Mouse (Mus musculus): ENCODE measurements around the gene Chd4.
"Not testable (repeated sequence)": the region's sequence is repeated elsewhere in the genome, so short reads cannot be mapped to it uniquely, and the experiment has no call there.

Gene Chd4

DNA sequence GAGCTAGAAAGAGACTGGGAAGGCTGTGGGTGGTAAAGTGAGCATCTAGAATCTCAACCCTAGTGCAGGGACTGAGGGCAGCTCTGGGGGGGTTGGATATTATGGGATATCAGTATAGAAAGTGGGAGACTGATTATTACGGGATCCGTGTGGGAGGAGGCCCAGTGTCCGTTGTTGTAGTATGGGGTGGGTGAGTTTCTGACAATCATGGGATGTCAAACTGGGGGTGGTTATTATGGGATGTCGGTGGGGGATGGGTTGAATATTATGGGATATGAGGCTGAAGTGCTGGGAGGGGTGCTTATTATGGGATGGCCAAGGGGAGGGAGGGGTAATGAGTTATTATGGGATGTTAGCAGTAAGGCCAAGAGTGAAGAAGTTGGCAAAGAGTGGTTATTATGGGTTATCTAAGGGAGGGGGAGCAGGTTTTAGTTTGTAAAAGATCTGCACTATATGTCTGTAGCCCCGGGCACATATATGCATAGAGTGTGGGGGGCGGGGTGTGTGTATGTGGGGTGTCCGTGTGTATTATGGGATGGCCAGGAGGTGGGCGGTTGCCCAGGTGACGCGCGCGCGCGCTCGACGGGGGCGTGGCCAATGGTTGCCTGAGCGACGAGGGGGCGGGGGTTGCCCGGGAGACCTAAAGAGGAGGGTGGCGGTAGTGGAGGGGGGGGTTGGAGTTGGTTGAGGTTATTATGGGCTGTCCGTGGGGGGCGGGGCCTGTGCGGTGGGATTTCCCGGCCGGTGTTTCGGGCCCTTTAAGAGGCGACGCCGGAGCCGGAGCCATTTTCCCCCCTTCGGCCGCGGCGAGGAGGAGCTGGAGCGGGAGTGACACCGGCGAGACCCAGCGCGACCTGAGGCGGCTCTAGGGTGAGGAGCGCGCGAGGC, at the start of gene Chd4:
TSS of gene Chd4 (plus strand) at position 591 of the 888 bp plus-strand sequence.
- DNase-seq (ENCODE audit: low read depth, low spot score) = peak; percentile 90

DNA sequence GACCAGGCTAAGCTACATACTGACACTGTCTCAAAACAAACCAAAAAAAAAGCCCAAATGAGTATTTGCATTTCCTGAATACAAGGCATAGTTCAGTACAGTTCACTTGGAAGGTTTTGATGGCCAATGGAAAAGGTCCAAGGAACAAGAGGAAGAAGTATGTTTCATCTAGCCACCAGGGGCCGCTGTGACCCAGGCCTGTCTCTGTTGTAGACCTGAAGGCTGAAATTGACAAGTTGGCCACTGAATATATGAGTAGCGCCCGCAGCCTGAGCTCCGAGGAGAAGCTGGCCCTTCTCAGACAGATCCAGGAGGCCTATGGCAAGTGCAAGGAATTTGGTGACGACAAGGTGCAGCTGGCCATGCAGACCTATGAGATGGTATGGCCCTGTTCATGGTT, 49.1 kb upstream of the Chd4 start:
- peak; percentile 85 for DNase-seq (ENCODE audit: low read depth, low spot score)

DNA sequence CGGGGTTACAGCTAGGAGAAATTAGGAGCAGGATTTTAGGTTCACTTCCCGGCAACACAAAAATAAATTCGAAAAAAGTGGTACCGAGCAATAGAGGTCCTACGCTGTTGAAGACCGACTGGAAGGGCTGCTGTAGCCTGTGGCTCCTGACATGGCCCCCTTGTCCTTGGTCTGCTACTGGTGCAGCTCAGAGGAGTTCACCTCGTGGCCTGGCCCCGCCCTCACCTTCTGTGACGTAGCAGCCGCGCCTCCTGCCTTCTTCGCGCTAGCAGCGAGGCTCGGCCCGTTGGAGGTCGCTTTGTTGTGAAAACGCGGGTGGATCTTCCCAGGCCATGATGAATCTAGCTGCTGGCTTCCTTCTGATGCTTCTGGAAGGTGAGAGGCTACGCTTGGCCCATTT, 46.1 kb upstream of the Chd4 start, which contains the start of gene Acrbp:
TSS of gene Acrbp (plus strand) at position 12 of the 400 bp plus-strand sequence.
- DNase-seq (ENCODE audit: low read depth, low spot score) = no peak

DNA sequence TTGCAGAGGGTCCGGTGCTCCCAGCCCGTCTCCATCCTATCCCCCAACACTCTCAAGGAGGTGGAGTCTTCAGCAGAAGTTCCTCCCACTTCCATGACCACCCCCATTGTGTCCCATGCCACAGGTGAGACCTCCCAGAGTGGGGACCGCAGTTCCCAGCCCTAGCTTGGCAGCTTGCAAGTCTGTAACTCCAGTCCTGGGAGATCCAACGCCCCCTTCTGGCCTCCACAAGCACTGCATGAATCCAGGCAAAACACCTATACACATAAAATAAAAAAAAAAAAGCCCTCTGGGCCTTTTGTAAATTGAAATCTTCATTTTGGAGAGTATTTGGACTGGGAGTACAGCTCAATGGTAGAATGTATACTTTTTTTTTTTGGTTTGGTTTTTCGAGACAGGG, 44.5 kb upstream of the Chd4 start:
- peak; percentile 37 for DNase-seq (ENCODE audit: low read depth, low spot score)

DNA sequence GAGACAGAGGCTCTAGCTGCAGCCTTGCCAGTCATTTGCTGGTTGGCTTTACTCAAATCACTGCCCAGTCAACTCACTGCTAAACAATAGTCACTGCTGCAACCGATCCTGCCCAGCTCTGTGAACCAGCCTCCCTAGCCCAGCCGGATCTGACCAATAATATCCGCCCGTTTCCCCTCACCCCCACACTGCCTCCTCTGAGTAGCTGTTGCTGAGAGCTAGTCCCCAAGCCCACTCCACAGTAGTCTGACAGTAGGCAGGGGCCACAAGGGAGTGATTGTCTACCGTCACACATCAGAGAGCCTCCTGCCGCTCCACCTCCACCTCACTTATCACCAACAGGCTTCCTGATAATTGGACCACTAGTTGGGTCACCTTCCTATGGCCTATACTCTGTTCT, 34.3 kb upstream of the Chd4 start:
- DNase-seq (ENCODE audit: low read depth, low spot score) = no peak

DNA sequence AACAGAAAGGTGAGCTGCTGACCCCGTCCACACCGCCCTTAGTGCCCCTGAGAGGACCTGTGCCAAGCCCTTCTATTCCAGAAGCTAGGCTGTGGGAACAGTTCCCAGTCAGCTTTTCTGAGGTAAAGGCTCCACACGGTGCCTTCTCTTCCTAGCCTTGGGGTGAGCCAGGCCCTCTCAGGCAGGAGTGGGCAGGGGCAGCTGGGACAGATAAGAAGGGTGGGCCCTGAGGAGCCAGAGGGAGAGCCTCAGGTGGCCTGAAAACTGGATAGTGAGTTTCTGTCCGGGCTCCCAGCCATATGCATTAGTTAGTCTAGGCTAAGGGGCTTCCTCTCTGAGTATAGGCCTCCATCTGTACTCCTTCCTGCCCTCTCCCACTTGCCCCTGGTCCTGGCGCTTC, 33.3 kb upstream of the Chd4 start:
- DNase-seq (ENCODE audit: low read depth, low spot score) = no peak

DNA sequence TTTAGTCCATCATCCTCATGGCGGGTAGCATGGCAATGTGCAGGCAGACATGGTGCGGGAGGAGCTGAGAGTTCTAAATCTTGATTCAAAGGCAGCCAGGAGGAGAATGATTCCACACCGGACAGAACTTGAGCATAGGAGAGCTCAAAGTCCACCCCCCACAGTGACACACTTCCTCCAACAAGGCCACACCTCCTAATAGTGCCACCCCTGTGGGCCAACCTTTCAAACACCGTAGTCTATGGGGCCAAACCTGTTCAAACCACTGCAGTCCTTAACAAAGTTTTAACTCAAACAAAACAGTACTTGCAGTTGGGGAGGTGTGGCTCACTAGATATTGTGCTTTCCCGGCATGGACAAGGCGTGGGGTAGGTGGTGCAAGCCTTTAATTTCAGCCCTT, 31.9 kb upstream of the Chd4 start:
- no peak for DNase-seq (ENCODE audit: low read depth, low spot score)

DNA sequence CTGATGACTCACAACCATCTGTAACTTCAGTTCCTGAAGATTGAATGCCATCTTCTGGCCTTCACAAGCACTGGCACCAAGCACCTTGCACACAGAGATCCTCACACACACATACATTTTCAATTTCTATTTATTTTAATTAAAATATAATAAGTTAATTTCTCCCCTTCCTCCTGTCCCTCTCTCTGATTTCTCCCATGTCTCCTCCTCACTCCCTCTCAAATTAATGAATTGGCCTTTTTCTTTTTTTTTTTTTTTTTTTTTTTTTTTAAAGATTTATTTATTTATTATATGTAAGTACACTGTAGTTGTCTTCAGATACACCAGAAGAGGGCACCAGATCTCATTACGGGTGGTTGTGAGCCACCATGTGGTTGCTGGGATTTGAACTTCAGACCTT, 30.6 kb upstream of the Chd4 start:
- not testable (repeated sequence) for DNase-seq (ENCODE audit: low read depth, low spot score)

DNA sequence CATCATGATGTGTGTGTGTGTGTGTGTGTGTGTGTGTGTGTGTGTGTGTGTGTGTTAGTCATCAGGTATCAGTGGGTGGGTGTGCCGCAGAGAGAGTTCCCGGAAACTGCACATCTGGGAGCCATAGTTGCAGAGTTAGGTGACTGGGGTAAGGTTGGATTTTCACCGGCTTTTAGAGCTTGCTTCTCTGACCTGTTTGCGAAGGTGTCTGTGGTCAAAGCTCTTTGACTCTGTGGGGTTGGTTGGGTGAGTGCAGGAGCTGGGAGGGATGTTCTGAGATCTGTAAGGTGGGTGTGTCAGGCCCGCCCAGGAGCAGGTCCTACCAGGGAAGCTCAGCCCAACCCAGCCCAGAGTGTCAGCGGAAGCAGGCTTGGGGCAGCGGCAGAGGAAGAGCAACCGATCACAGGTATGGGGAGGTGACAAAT, 28.2 kb upstream of the Chd4 start, which contains the start of gene Lpar5:
TSS of gene Lpar5 (plus strand) at position 350 of the 425 bp plus-strand sequence.
- DNase-seq (ENCODE audit: low read depth, low spot score) = no peak

DNA sequence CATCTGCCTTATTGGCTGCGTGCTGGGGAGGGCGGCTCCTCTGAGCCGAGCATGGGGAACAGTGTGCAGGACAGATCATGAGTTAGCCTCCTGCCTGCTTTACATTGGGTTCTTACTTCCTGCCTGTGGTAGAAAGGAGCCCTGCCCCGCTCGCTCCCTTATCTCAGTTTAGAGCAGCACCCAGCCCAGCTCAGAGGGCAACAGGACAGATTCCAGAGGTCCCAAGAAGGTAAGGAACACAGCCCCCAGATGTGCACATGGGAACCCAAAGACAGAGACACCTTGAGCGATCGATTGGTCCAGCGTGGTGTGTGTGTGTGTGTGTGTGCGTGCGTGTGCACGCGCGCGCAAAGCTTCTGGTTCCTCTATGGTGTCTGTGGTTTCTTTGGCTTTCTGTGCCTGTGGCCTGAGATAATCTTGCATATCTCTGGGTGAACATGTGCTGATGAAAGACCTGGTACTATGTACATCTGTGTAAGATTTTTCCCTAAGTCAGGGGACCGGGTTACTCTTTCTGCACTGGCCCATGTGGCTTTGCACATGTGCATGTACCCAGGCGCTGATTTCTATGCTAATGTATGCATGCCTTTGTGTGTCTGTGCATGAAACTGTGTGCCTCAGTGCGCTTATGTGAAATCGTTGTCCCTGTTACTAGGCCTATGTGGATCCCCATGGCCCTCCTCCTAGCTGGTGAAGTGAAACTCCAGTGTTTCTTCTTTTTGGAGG, 24.4 kb upstream of the Chd4 start:
- DNase-seq (ENCODE audit: low read depth, low spot score) = no peak

DNA sequence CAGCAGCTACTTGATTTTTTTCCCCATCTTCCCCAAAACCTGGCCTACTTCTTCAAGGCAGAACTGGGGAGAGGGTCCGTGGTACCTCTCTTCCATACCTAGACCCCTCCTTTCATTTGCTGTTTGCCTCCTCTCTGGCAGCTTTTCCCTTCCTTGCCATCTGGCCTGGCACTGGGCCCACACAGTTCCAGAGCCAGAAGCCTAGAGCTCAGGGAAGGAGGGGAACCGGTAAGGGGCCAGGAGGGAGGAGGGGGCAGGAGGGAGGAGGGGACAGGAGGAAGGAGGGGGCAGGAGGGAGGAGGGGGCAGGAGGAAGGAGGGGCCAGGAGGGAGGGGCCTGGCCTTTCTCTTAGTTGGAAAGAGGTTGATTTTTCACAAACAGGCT, 23.9 kb upstream of the Chd4 start:
- DNase-seq (ENCODE audit: low read depth, low spot score) = no peak

DNA sequence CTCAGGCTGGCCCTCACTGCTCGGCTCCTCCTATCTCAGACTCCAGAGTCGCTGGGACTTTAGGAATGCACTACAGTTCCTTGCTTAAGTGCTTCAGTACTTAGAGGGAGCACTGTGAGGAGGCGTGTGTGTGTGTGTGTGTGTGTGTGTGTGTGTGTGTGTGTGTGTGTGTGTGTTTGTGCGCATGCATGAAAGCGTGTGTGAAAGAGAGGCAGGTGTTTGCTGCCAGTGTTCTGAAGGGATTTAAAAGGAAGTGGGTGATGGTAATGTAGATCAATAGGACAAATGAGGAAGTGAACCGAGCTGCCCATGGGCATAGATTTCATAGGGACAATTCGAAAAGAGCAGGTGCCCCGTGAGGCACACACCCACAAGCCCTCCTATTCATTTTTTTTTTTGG, 22.0 kb upstream of the Chd4 start:
- DNase-seq (ENCODE audit: low read depth, low spot score) = no peak

DNA sequence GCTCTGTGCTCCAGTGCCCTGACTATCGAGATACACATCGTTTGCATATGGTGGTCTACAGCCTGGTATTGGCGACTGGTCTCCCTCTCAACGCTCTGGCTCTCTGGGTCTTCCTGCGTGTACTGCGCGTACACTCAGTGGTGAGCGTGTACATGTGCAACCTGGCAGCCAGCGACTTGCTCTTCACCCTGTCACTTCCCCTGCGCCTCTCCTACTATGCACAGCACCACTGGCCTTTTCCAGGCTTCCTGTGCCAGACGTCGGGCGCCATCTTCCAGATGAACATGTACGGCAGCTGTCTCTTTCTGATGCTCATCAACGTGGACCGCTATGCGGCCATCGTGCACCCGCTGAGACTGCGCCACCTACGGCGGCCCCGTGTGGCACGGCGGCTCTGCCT, 14.4 kb upstream of the Chd4 start:
- DNase-seq (ENCODE audit: low read depth, low spot score) = no peak

DNA sequence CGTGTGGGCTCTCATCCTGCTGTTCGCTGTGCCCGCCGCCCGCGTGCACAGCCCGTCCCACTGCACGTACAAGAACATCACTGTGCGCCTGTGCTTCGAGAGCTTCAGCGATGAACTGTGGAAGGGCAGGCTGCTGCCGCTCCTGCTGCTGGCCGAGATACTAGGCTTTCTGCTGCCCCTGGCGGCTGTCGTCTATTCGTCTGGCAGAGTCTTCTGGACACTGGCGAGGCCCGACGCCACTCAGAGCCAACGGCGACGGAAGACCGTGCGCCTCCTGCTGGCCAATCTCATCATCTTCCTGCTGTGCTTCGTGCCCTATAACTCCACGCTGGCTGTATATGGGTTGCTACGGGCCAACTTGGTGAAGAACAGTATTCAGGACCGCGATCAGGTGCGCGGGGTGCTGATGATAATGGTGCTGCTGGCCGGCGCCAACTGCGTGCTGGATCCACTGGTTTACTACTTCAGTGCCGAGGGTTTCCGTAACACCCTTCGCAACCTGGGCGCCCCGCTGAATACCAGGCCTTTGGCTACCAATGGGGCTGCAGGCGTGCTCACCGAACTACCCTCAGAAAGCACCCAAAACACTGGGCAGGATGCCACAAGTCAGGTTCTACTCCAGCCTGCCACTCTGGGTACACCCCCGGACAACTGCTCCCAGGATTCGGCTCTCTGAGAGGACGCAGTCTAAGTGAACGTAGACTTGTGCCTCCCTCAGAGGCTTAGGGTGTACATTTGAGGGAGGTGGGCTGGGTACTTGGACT, 13.8 kb upstream of the Chd4 start:
- peak; percentile 97 for DNase-seq (ENCODE audit: low read depth, low spot score)

DNA sequence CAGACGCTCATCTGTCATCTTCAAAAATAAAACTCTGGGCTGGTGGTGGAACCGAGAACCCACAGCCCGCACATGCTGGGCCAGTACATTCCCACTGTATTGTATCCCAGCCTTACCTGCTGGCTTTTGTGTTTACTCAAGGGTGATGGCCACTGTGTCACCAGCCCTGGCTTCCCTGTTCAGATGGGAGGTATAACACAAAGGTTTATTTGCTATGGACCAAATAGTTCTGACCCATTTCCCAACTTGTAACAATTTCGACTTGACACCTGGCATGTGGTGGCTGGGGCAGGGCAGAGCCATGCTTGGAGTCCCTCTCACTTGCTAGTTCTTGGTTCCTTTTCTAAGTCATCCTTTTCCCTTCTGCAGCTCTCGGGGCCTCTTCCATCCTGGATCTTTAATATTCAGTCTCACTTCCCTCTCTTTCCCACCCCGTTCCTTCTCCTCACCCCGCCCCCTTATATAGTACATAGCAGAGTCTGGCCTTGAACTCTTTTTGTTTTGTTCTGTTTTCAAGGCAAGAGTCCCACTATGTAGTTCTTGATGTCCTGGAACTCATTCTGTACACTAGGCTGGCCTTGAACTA, 12.9 kb upstream of the Chd4 start:
- DNase-seq (ENCODE audit: low read depth, low spot score) = no peak

DNA sequence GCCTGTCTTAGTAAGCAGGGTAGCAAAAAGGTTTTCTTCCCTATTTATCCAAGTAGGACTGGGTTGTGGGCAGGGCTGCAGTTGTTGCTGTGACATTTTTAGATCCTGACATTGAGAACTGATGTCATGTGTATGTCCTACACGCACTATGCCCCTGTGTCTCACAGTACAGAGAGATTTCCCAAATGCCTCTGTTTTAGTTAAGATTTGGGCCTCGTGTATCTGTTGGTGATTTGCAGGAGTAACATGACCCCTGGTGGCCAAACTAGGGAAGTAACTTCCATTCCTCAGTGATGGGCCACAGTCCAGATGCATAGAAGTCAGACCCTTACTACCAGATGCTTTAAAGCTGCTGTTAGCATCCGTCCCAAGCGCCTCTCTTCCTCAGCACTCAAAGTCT, 11.4 kb upstream of the Chd4 start:
- DNase-seq (ENCODE audit: low read depth, low spot score) = peak; percentile 84

DNA sequence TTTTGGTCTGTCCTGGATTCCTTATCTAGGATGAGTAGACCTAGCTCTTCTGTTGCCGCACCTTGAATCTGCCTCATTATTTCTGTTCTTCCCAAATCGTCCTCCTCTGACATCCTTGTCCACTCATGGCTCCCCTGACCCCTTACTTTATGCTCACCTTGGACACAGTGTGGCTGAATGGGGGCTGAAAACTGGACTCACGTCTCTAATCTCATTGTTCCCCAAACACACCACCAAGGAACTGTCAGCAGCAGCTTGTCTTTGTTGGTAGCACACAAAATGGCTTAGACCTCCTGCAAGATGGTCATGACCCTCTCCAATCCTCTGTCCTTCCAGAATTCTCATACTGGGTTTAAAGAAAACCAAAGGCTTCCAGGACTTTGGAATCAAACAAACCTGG, 7.8 kb upstream of the Chd4 start:
- no peak for DNase-seq (ENCODE audit: low read depth, low spot score)

DNA sequence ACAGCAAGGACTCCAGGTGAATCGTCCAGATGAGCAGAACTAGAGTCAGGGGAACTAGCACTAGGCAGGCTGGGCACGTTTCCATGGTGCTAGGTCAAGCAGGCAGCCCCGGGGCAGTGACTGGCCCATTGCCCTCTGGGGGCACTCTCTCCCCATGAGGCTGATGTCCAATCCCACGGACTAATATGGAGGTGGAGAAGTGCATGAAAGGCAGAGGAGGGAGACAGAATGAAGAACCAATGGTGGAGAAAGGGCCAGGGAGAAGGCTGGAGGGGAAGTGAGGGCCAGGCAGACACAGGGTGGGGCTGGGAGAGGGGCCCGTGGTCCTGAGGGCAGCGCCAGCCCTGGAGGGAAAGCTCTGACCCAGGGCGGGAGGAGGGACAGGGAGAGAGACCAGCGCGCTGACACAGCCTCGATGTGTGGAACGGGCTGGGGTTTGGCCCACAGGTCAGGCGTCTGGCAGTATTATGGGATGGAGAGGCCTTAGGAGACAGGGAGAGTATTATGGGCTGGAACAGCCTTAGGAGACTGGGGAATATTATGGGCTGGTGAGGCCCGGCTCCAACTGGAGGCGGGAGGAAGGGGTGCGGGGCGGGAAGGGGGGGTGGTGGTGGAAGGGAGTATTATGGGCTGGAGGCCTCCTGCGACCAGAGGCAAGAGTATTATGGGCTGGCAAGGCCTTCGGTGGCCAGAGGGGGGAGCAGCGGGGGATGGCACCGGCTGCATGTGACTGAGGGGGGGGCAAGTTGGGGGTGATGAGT, 7.0 kb upstream of the Chd4 start:
- peak; percentile 92 for DNase-seq (ENCODE audit: low read depth, low spot score)

DNA sequence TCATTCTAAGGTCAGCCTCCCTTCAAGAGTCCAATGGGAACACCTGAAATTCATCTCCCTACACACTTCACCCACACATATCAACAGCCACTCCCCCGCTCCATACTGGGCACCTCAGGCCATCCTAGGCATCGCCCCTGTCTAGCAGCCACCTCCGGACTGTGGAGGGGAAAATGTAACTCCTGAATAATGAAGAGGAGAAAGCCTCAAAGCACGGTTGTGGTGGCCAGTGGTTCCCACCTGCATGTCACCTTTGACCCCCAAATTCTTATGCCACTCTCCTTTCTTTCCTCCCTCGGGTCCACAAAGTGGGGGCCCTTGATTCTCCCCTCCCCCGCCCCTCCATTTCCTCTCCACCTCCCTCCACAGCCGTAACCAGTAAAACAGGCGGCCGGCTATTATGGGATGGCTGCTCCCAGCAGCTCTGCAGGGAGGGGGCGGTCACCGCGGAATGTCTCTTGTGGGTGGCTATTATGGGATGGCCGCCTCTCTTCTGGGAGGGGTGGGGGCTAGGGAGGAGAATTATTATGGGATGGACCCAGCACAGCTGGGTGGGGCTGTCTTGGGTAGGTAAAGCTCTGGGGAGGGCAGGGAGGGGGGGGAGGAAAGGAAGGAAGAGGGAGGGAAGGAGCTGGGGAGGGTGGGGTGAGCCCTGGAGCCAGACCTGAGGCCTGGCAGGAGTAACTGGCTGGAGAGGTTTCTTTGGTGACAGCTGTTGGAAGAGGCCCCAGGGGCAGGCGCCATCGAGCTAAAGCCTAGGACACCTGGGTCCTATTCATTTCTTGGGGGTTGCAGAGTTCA, 6.1 kb upstream of the Chd4 start:
- peak; percentile 81 for DNase-seq (ENCODE audit: low read depth, low spot score)

All from mesoderm, embryonic 11.5 days (tissue).